Mouse (Mus musculus): ENCODE measurements around the gene Kdm1b.

The Kdm1b gene

DNA sequence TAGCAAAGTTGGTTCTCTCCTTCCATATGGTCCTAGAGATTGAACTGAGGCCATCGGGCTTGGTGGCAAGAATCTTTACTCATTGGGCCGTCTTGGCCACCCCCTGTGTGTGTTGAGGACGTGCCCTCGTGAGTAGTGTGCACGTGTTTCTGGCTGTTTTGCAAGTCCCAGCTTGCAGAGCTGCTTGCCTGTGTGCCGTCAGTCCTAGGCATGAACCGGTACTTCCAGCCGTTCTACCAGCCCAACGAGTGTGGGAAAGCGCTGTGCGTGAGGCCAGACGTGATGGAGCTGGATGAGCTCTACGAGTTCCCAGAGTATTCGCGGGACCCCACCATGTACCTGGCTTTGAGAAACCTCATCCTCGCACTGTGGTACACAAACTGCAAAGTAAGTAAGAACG is 19.5 kb downstream of the Kdm1b start:
- DNase-seq (ENCODE audit: low read depth): no peak

GRCm38 (mm10) chr13:47063985-47064760 is 20.9 kb downstream of the Kdm1b start:
- no peak for DNase-seq (ENCODE audit: low read depth)

- DNase-seq (ENCODE audit: low read depth): no peak
These were observed 23.2 kb downstream of the Kdm1b start for GRCm38 (mm10) chr13:47066516-47066915.

DNA sequence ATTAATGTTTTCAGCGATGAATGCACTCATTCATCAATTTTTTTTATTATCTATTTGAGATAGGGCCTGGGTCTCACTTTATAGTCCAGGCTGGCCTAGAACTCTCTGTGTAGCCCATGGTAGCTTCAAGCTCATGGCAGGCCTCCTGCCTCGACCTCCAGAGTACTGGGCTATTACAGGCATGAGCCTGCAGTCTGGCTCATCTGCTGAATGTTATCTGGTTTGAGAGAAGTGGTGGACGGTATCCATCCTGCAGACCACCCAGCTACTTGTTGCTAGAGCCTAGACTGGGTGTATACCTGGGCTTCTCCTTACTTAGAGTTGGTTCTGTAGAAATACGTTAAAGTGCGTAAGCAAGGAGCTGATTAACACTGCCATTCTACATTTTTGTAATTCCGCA is 23.7 kb downstream of the Kdm1b start:
- DNase-seq (ENCODE audit: low read depth): no peak

GRCm38 (mm10) chr13:47070329-47071080 is 27.2 kb downstream of the Kdm1b start:
- DNase-seq (ENCODE audit: low read depth): no peak

GRCm38 (mm10) chr13:47071871-47072270 is 28.6 kb downstream of the Kdm1b start:
- no peak for DNase-seq (ENCODE audit: low read depth)

GRCm38 (mm10) chr13:47072484-47072883 is 29.2 kb downstream of the Kdm1b start:
- DNase-seq (ENCODE audit: low read depth): no peak

GRCm38 (mm10) chr13:47076156-47076555 is 32.9 kb downstream of the Kdm1b start:
- no peak for DNase-seq (ENCODE audit: low read depth)

GRCm38 (mm10) chr13:47077367-47077766 is 34.1 kb downstream of the Kdm1b start:
- DNase-seq (ENCODE audit: low read depth): no peak

DNA sequence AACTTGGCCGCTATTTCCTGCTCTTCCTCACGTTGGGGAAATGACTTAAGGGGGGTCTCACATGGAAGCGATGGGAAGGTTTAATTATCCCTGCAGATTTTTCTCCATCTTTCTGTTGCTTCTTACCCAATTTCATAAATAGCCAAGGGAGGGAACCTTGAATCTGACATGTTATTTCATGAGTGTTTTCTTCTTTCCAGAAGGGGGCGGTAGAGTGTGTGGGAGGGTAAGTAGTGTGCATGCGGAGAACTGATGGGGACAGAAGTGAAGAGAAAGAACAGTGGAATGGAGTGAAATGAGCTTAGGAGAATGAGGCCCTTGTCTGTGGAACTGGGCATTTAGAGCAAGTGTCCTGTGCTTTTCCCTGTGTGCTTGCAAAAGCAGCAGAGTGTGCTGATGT is 35.5 kb downstream of the Kdm1b start:
- peak; percentile 54 for DNase-seq (ENCODE audit: low read depth)

GRCm38 (mm10) chr13:47080905-47081505 is 37.7 kb downstream of the Kdm1b start:
- peak; percentile 35 for DNase-seq (ENCODE audit: low read depth)

DNA sequence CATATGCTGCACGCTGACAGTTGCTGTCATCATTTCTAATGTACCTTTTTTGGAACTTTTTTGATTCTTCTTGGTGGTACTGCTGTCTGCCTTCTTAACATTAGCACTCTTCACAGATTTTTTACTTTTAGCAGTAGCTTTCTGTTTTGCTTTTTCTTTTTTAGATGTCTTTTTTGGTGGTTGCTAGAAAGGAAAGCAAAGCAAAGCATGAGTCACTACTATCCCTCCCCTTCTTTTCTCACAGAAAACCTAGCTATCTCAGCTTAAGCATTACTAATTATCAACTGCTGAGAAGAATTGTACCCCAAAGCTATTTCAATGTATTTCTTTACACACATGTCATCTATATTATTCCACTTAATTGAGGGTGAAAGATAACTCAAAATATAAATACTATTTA is 45.1 kb downstream of the Kdm1b start:
- DNase-seq (ENCODE audit: low read depth): no peak

DNA sequence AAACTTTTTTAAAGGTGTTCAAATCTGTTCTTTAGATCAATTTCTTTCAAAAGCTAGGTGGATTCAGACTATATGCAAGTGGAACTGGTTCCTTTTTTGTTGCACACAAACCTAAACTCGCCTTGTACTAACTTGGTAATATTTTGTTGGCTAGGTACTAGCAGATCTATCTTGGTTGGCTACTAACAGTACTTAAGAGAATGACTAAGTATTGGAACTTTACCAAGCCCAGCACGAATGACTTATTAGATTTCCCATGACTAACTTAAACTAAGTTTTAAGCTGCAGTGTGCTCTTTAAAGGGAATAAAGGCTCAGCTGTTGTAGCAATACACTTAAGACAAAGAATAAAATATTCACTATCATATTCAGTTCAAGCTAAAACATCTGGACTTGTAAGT is 46.0 kb downstream of the Kdm1b start:
- DNase-seq (ENCODE audit: low read depth): no peak

GRCm38 (mm10) chr13:47093791-47094190 is 50.5 kb downstream of the Kdm1b start:
- no peak for DNase-seq (ENCODE audit: low read depth)

GRCm38 (mm10) chr13:47096591-47096990 is 53.3 kb downstream of the Kdm1b start:
- no peak for DNase-seq (ENCODE audit: low read depth)

DNA sequence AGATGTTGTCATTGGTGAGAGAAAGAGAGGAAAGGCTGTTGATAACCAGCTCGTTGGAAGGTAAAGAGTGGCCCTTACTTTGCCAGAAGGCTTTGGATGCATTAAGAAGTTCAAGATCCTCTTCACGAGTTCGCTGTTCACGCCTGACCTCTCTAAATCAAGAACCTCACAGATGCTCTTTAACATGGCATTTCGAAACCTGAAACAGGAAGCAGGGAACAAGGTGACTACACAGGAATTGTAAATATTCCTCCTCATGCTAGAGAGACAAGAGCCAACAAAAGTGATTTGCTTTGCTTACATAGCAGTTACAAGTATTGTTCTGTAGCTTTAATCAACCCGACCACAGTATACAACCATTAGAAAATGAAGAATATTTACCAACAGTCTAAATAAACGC is 56.0 kb downstream of the Kdm1b start:
- DNase-seq (ENCODE audit: low read depth): no peak

DNA sequence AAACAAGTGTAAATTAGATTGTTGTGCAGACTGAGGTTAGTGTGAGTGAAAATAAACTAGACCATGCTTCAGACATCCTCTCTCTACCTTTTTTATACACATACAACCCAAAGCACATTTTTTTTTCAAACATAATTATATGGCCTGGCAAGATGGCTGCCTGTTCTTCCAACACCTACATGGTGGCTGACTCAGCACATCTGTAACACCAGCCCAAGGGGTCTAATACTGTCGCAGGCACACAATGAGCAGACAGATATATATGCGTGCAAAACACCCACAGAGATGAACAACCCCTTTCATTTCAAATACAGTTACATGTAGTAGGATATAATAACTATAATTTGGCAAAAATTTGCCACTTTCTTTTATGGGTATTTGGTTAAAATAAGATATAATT is 57.3 kb downstream of the Kdm1b start:
- DNase-seq (ENCODE audit: low read depth): no peak

GRCm38 (mm10) chr13:47104146-47104545 is 60.8 kb downstream of the Kdm1b start:
- no peak for DNase-seq (ENCODE audit: low read depth)

DNA sequence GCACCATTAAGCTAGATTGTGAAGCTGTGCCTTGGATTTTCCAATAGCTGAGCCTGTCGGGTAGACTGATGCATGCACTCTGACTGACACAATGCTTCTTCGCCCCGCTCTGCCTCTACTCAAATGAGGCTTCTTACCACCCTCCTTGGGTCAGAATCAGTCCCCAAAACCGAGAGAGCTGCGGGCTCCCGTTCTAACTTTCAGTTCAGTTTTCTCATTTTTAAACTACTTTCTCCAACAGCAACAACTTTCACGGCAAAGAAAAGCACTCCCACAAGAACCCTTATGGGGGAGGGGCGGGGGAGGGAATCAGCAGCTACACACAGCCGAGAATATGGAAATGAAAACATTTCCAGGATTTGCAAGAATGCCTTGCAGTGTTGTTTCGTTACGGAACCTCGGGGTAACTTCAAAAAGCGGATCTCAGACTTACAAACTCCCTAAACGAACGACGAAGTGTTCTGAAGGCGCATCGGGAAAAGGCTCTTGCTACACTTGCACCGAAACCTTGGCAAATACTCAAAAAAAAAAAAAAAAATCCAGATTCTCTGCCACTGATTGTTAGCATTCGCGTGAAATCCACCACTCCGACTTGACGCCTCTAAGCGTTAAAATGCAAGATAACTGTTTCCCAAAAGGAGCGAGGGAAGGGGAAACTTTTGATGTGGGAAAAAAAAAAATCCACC is 61.7 kb downstream of the Kdm1b start:
- peak; percentile 53 for DNase-seq (ENCODE audit: low read depth)

- DNase-seq (ENCODE audit: low read depth): peak; percentile 83
These were observed 62.6 kb downstream of the Kdm1b start, which contains the start of gene Dek for GRCm38 (mm10) chr13:47105711-47106579. Gene Dek, minus strand, starts transcription at chr13:47106201.

- no peak for DNase-seq (ENCODE audit: low read depth)
These were observed 63.2 kb downstream of the Kdm1b start for GRCm38 (mm10) chr13:47106580-47106888.

- no peak for DNase-seq (ENCODE audit: low read depth)
These were observed 65.9 kb downstream of the Kdm1b start for GRCm38 (mm10) chr13:47109239-47109638.
